Mouse (Mus musculus) E14TG2a.4 (cell line): ENCODE data around the gene Azin2.

Experiments
- CTCF ChIP-seq: conservative IDR thresholded peaks from 2 replicates; pipeline ENCODE4 v1.5.1; 2014; ENCODE audit warnings: low read length
- NANOG ChIP-seq: IDR thresholded peaks from 2 replicates; pipeline ENCODE4 v1.6.1; 2014; ENCODE audit warnings: borderline replicate concordance, low read length, mixed read lengths

GRCm38 (mm10) chr4:128904035-128904800 lies 58.0 kb downstream of the Azin2 start:
- no peak for TF ChIP-seq CTCF
- no peak for TF ChIP-seq NANOG
